Mouse (Mus musculus): Measurements from ENCODE around the gene Dlk1. TPM values are rescaled to one million over a fixed set of nuclear protein-coding genes. Genes with fewer than 3 reads are reported as not detected.

The Dlk1 gene
- total and polyA plus RNA-seq, 2 experiments from 2014 or later, result 28.8 to 34.6 TPM

DNA sequence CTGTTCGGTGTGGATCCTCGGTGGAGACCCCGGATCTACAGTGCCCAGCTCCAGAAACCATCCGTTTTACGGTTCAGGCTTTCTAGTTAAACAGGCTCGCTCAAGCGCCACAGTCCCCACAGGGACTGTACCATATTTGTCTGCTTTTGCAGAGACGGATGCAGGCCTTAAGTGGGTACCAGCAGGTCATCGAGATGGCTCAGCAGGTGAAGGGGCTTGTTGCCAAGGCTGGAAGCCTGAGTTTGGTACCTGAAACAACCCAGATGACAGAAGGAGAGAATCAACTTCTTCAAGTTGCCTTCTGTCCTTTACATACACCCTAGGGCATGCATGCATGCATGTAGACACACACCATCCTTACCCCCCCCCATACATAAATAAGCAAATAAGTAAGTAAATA lies 40.8 kb downstream of the Dlk1 start:
- H3K4me3 ChIP-seq (ENCODE audit: low read length), result no peak overlapping the region
- DNase-seq (ENCODE audit: low spot score) (no peak), ATAC-seq (no peak)
- H3K9ac ChIP-seq (replicated peaks; ENCODE audit: low read length), result no peak overlapping the region
- H3K4me1 ChIP-seq (ENCODE audit: insufficient read depth, low read length), result no peaks in the 10 kb centered on the region
- no peak overlapping the region for H3K4me2 ChIP-seq (ENCODE audit: low read depth, low read length)
- TF ChIP-seq CTCF (IDR thresholded peaks at IDR 0.05; ENCODE audit: low read depth), result no peak
- WGBS, result 78% methylated on average over 9 of the region's 9 CpGs
- no peaks in the 10 kb centered on the region for H3K9me3 ChIP-seq (ENCODE audit: low read length)
- H3K27ac ChIP-seq, result no peak overlapping the region
- H3K36me3 ChIP-seq (ENCODE audit: insufficient read depth, low read length), result no peaks in the 10 kb centered on the region
- no peaks in the 10 kb centered on the region for H3K27me3 ChIP-seq (ENCODE audit: insufficient read depth, low read length)

DNA sequence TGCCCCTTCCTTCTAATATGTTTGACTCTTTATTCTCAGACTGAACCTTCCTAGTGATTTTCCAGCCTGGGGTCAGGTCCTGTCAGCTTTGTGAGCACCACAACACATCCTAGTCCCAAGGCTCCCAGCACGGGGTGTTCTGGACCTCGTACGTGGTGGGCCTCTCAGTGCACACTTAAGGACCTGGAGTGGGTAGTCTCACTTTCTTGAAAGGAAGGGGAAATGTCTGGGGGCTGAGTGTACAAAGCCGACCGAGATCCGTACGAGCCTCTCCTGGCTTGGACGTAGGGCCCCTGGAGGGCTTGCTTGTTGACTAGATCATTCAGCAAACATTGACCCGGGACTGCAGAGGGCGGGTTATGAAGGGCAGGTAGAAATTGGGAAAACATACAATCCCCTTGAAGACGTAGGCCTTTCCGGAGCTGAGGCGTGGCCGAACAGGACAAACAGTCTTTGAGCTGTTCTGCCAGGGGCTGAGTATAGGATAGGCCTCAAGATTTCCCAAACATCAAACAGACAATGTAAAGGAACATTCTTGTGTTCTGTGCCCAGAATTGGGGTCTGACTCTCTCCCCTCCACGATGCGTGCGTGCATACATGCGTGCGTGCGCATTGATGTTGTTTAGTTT lies 42.5 kb downstream of the Dlk1 start:
- Histone ChIP-seq H3K9ac (replicated peaks; ENCODE audit: low read length) (no peak overlapping the region), H3K4me3 (ENCODE audit: low read length) (no peak overlapping the region), H3K4me2 (ENCODE audit: low read depth, low read length) (no peak overlapping the region), H3K27ac (no peak overlapping the region), H3K9me3 (ENCODE audit: low read length) (no peaks in the 10 kb centered on the region), H3K4me1 (ENCODE audit: insufficient read depth, low read length) (no peaks in the 10 kb centered on the region), H3K27me3 (ENCODE audit: insufficient read depth, low read length) (no peaks in the 10 kb centered on the region), H3K36me3 (ENCODE audit: insufficient read depth, low read length) (no peaks in the 10 kb centered on the region)
- TF ChIP-seq CTCF (IDR thresholded peaks at IDR 0.05; ENCODE audit: low read depth), result no peak
- WGBS, result 83% methylated on average over 20 of the region's 20 CpGs
- DNase-seq (ENCODE audit: low spot score), result no peak
- no peak for ATAC-seq

DNA sequence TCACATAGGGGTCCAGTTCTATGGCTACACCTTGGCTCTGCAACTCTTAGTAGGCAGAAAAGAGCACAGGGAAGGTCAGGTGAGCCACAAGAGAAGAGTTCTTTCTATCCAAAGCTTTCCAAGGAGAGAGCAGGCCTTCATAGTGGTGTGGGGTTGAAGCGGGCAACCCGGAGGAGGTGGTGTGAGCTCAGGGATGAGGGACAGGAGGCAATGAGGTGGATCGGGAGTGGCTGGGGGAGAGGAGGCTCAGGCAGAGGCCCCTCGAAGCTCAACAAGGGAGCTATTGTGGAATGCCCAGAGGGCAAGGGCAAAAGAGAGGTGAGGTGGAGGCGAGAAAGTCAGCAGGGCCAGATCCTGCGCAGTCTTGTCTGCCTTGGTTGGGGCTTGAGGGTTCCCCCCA lies 43.8 kb downstream of the Dlk1 start:
- Histone ChIP-seq H3K36me3 (ENCODE audit: insufficient read depth, low read length) (no peaks in the 10 kb centered on the region), H3K4me3 (ENCODE audit: low read length) (no peak overlapping the region), H3K27me3 (ENCODE audit: insufficient read depth, low read length) (no peaks in the 10 kb centered on the region), H3K4me1 (ENCODE audit: insufficient read depth, low read length) (no peaks in the 10 kb centered on the region), H3K9me3 (ENCODE audit: low read length) (no peaks in the 10 kb centered on the region), H3K9ac (replicated peaks; ENCODE audit: low read length) (no peak overlapping the region), H3K4me2 (ENCODE audit: low read depth, low read length) (no peak overlapping the region), H3K27ac (no peak overlapping the region)
- WGBS, result 81% methylated on average over 6 of the region's 6 CpGs
- DNase-seq (ENCODE audit: low spot score), result no peak
- ATAC-seq, result no peak
- TF ChIP-seq CTCF (IDR thresholded peaks at IDR 0.05; ENCODE audit: low read depth), result no peak

DNA sequence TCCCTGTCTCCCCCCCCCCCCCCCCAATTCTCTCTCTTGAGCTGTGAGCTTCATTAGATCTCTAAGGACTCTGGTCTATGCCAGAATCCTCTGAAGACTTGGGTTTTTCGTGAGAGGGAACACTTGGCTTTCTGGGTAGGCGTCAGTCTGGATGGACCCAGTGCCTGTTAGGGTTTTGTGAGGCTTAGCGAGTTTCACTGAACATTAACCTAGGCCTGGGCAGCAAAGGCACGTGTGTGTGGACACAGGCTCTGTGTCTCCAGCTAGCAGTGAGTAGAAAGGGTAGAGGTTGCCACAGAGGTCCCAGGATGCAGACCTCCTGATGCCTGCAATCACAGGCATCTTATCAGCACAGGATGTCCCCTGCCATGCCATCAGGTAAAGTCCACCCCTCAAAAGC lies 48.4 kb downstream of the Dlk1 start:
- H3K9ac ChIP-seq (replicated peaks; ENCODE audit: low read length), result no peak overlapping the region
- no peak for DNase-seq (ENCODE audit: low spot score)
- no peaks in the 10 kb centered on the region for H3K36me3 ChIP-seq (ENCODE audit: insufficient read depth, low read length)
- ATAC-seq, result no peak
- no peak overlapping the region for H3K4me2 ChIP-seq (ENCODE audit: low read depth, low read length)
- H3K4me3 ChIP-seq (ENCODE audit: low read length), result no peak overlapping the region
- TF ChIP-seq CTCF (IDR thresholded peaks at IDR 0.05; ENCODE audit: low read depth), result no peak
- no peaks in the 10 kb centered on the region for H3K4me1 ChIP-seq (ENCODE audit: insufficient read depth, low read length)
- WGBS, result 71% methylated on average over 4 of the region's 4 CpGs
- no peaks in the 10 kb centered on the region for H3K9me3 ChIP-seq (ENCODE audit: low read length)
- no peak overlapping the region for H3K27ac ChIP-seq
- H3K27me3 ChIP-seq (ENCODE audit: insufficient read depth, low read length), result no peaks in the 10 kb centered on the region; the same call in 1 of the 2 replicates

DNA sequence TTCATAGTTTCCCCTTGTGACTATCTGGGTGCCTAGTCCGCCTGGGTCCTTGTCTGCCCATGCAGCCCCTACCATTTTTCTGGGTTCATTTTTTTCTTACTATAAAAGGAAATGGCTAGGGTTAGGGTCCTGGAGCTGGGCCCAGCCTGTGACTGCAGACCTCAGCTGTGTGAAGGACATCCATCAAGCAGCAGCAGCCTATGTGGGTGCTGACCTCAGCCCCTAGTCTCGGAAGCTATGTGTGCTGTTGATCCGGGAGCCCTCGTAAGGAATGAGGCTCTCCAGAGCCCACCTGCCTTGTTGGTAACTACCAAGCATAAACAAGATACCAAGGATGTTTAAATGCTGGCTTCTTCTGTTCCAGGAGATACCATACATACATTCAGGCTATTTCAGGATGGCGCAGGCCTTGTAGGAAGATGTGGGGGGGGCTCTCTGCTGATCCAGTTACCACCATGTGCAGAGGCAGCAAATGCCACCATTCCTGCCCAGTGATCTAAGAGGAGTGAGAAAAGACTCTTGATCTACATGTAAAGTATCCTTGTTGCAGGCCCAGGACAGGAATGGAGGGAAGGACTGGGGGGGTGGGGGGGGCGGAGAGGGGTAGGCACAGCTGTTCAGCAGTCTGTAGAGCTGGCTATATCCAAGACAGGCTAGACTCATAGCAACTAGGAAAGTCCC lies 49.9 kb downstream of the Dlk1 start:
- no peak for ATAC-seq
- no peak overlapping the region for H3K9ac ChIP-seq (replicated peaks; ENCODE audit: low read length)
- 92% methylated on average over 6 of the region's 6 CpGs for WGBS
- DNase-seq (ENCODE audit: low spot score), result no peak
- no peak overlapping the region for H3K27ac ChIP-seq
- no peaks in the 10 kb centered on the region for H3K9me3 ChIP-seq (ENCODE audit: low read length)
- no peaks in the 10 kb centered on the region; the same call in 1 of the 2 replicates for H3K27me3 ChIP-seq (ENCODE audit: insufficient read depth, low read length)
- H3K4me2 ChIP-seq (ENCODE audit: low read depth, low read length), result no peak overlapping the region
- H3K4me3 ChIP-seq (ENCODE audit: low read length), result no peak overlapping the region
- TF ChIP-seq CTCF (IDR thresholded peaks at IDR 0.05; ENCODE audit: low read depth), result no peak
- H3K36me3 ChIP-seq (ENCODE audit: insufficient read depth, low read length), result no peaks in the 10 kb centered on the region
- no peaks in the 10 kb centered on the region for H3K4me1 ChIP-seq (ENCODE audit: insufficient read depth, low read length)

DNA sequence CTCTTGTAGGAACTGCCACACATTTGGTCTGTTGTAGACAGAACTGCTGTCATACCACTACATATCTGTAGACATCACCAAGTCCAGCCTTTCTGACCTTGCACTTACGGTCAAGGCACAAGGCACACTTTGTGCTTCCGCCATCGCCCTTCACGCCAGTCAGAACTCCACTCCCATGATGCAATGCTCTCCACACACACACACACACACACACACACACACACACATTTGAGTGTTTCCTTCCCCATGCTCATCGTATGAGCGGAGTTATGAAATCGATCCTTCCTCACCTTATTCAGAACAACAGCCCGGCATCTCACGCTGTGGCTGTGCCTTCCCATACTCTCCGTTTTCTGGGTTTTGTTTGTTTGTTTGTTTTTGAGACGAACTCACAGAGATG lies 55.1 kb downstream of the Dlk1 start:
- no peak overlapping the region for H3K4me2 ChIP-seq (ENCODE audit: low read depth, low read length)
- DNase-seq (ENCODE audit: low spot score), result no peak
- 89% methylated on average over 11 of the region's 11 CpGs for WGBS
- no peak for ATAC-seq
- no peak overlapping the region for H3K27ac ChIP-seq
- no peak overlapping the region for H3K9ac ChIP-seq (replicated peaks; ENCODE audit: low read length)
- no peak overlapping the region for H3K4me3 ChIP-seq (ENCODE audit: low read length)
- H3K36me3 ChIP-seq (ENCODE audit: insufficient read depth, low read length), result no peaks in the 10 kb centered on the region
- TF ChIP-seq CTCF (IDR thresholded peaks at IDR 0.05; ENCODE audit: low read depth), result no peak
- peaks cover 4% of the 10 kb centered on the region; the same call in 1 of the 2 replicates for H3K27me3 ChIP-seq (ENCODE audit: insufficient read depth, low read length)
- H3K4me1 ChIP-seq (ENCODE audit: insufficient read depth, low read length), result peaks cover 10% of the 10 kb centered on the region; the same call in 1 of the 2 replicates
- no peaks in the 10 kb centered on the region for H3K9me3 ChIP-seq (ENCODE audit: low read length)
